Mouse (Mus musculus) neural tube, embryonic 10.5 days (tissue): ENCODE measurements around the gene Optc.
A peak's percentile ranks its signal among the peaks of the same experiment; 100 is the strongest.

Experiments
- DNase-seq: peaks from one replicate; pipeline ENCODE4 v3.0.0-alpha.2; 2017; ENCODE audit warnings: low spot score; ENCODE audit errors: extremely low spot score

The Optc gene

GRCm38 (mm10) chr1:133882283-133883217 is 25.2 kb downstream of the Optc start:
- DNase-seq, result no peak

GRCm38 (mm10) chr1:133881813-133882212 is 26.0 kb downstream of the Optc start:
- DNase-seq, result no peak

DNA sequence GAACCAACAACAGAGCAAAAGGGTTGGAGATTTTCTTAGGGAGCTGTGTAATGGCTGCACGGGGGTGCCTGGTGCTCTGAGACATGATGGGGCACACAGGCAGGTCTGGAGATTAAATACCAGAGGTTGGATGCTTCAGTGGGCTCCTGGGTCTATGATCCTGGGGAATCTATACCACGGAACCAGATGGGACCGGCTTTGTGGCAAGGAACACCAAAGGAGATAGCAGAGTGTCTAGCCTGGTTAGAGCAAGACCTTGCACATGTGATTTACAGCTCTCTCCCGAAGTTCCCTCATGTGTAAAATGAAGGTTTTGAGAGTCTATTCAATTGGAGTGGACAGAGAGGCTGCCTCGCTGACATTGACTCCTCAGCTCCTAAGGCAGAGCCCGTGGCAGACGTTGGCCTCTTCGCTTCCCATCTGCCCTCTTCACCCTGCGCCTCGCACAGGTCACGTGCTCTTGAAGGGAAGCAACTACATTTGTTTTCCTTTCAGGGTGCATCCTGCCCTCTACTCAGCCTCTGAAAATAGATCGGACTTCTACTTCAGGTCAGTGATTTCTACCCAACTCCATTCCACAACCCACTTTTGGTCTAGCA is 28.9 kb downstream of the Optc start:
- no peak for DNase-seq

GRCm38 (mm10) chr1:133876936-133877335 is 30.9 kb downstream of the Optc start:
- DNase-seq, result no peak

DNA sequence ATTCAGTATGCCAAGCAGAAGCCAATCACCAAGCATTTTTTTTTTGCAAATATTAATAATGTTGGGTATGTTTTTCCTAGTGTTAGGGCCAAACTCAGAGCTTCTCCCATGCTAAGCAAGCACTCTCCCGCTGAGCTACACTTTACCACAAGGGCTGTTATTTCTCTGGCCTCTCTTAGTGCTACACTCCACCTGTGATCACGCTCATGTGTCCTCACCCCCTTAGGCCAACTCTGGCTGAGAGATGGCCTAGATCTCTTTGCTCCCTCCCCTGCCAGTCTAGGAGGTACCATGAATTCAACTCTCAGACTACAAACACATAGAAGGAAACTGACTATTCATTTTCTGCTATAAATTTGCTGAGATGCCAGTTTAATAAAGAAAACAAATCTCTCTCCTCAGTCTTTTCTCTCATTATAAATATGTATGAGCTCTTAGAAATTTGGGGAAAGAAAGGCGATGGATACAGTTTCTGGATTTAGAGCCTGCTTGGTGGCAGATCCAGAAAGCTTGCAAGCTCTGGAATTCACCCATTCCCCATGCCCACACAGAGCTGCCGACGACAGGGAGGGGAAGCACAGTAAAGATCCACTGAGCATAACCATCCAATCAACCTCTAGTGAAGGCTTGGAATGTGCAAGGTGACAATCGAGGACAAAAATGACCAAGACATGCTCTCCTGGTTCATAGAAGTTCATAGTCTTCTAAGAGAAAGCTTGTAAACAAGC is 34.5 kb downstream of the Optc start:
- DNase-seq, result no peak

- no peak for DNase-seq
Observed at GRCm38 (mm10) chr1:133871241-133871640, 36.6 kb downstream of the Optc start.

- DNase-seq, result no peak
Observed at GRCm38 (mm10) chr1:133869221-133869620, 38.6 kb downstream of the Optc start.

DNA sequence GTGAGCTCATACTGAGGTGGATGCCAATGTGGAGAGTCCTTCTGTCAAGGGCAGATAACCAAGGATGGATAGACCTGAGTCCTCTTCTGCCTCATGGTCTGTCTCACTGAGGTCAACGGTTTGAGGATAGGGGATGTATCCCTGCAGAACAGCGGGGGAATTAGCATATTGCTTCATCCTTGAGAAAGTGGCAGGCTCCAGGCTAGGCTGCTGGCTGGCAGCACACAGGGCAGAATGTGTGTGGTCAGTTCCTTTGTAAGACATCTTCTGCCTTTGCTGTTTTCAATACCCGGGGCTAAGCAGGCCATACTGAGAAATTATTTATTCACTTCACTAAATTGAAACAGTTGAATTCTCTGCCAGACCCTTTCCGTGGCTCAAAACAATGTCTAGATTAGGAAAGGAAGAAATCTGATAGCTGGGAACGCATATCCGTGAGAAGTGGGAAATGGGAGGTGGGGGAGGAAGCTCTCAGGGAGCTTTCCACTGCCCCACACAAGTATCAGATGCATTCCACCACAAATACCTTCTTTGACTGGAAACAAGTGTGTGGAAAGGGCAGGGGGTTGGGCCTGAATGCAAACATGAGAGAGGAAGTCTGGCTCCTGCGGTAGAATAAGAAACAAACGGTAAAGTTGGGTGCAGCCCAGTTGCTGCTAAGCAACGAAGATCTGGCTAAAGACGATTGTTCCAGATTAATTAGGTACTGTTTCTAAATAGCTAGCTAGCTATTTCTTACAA is 44.4 kb downstream of the Optc start:
- no peak for DNase-seq

DNA sequence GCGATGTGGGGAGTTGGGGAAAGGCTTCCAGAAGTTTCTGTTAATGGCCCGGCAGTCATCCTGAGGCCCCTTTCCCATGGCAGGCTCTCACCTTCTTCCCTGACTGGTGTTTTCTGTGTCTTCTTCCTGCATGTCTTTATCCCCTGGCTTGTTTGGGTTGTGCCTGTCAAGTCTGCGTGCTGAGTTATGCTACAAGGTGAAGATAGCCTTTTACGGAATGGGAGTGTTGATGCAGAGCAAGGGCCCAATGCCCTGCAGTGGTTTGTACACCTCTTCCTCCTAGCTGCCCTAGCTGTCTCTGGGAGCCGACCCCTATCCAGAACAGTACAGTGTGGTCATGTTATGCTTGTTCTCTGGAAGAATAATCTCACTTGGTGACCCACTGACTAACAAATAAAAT is 46.8 kb downstream of the Optc start:
- no peak for DNase-seq

DNA sequence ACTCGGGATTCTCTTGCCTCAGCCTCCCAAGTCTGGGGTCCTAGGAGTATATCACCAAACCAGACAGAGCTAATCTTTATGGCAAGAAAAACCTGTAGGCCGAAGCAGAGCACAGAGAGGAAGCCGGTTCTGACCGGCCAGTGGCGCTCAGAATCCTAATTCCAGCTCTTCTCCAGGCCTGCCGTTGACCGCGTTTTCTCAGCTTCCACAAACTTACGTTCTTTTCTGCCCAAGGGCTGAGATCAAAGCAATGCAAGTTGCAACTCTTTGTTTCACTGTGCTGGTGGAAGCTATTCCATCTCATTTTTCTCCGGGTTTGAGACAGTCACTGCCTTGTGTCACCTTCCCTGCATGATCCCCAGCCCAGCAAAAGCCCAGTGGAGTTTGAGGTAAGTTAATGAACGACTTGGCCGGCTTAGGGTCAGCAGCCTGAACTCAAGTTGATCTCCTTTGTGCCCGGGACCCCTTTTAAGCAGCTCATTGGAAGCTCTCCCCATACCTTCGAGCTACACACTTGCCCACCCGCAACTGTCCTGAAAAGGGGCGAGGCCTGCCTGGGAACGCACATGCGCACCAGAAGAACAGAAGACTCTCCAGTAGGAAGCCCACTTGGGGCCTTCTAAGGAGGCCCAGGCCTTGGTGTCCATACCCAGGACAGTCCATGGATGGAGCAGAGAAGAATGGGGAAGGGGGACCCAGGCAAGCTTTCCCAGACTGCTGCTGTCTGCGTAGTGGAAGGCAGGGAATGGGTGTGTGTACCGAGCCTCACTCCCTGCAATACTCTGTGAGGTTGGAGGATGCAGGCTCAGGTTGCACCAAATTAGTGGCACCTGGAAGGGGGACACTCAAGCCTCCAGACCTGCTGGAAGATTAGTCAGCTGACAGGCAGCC is 47.7 kb downstream of the Optc start:
- no peak for DNase-seq

DNA sequence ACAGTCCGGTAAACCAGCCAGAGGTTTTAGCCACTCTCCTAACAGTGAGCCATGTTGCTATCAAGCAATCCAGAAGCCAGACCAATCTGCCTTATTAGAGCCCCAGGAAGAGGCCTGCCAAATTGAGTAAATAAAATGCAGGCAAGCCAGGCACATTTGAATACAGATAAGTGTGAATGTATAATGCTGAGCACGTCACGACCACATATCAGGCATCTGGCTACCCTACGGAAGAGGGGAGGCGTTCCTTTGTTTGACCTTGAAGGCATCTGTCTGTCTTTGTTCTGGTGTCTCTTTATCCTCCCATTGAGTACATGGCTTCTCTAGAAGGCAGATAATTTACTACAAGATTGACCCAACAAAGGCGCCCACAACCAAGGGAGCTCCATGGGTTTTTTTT is 48.5 kb downstream of the Optc start:
- DNase-seq, result no peak

DNA sequence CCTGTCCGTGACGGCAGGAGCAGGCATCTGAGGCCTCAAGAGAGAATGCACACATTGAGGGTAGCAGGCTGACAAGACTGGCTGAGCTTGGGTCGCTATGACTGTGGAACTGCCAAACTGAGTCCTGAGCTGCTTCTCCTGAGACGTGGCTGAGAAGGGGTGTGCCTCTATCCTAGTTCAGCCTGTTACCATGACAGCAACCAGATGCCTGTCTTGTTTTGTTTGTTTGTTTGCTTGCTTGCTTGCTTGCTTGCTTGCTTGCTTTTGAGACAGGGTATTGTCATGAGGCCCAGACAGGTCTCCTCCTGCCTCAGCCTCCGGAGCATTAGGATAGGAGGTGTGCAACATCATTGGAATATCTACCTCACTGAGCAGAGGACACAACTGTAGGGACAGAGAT is 50.0 kb downstream of the Optc start:
- DNase-seq, result no peak

- no peak for DNase-seq
Observed at GRCm38 (mm10) chr1:133857171-133857570, 50.6 kb downstream of the Optc start.

DNA sequence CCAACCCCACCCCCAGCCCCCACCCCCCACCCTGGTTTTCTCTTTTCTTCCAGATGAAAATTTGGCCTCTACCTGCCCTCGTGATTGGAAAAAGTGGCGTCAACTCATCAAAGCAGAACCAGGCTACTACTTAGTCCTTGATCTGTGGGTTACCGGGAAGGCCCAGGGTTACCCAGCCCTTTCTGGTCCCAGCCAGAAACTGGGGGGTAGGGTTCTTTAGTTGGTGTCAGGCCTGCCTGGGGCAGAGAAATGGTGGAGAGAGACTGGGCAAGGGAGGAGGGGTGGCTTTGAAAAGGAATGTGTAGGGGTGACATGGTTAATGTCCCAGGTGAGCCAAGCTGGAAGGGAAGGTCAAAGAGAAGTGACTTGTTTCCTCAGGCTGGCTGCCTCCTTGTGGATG is 51.1 kb downstream of the Optc start:
- no peak for DNase-seq

DNA sequence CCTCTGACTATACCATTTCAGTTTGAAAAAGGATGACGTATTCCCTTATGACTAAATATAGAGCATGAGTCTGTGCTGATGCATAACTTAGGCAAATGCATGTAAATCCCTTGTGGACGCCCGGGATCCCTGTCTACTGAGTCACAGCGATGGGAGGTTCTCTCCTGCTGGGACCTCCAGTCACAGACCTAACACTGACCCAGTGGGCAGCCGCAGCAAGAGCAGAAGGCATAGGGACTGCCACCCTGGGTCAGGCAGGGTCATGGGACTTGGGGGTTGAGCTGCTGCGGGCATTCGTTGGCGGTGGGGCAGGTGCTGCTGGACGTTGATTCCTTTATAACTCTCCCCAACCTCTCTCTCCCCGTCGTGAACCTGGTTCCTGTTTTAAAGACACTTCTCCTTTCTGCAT is 51.7 kb downstream of the Optc start:
- no peak for DNase-seq

DNA sequence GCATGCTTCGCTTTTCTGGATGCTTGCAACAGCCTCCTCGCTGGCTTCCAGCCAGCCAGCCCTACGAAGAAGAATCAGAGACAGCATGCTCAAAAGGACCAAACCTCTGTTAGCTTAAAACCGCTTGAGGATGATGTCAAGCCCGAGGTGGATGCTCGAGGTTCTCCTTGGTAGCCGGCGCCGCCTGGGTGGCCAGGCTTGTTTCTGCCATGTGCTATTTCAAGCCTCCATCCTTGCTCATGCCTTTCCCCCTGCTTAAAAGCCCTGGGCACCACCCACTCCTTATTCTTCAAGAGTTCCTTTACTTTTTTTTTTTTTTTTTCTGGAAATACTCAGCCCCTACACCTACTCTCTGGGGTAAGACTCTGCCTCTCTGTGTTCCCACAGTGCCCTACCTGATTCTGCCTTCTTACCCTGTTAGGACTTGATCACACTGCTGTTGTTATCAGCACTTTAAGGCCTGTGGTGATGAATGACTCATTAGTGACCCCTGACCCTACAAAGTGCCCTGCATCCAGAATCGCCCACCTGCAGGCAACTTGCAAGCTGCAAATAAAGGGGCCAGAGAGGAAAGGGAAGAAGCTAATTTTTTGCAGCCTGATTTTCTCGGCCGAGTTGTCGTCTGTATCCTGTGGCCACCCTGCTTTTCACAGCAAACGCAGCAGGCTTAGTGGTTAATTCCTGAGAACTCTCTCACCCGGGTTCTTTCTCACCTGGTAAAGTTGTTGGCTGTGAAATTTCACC is 52.4 kb downstream of the Optc start:
- peak; percentile 53 for DNase-seq

GRCm38 (mm10) chr1:133854421-133855273 is 53.2 kb downstream of the Optc start:
- DNase-seq, result peak; percentile 29
